Mouse (Mus musculus): ENCODE data around the gene Cttnbp2nl. TPM values are rescaled to one million over a fixed set of nuclear protein-coding genes. Genes with fewer than 3 reads are reported as not detected.
A peak's percentile ranks its signal among the peaks of the same experiment; 100 is the strongest.

The Cttnbp2nl gene
- 6.7 TPM in 2 replicates for polyA plus RNA-seq (2015; fragmentation: Nextera tagmentation; extraction: Ambion mirVana)

DNA sequence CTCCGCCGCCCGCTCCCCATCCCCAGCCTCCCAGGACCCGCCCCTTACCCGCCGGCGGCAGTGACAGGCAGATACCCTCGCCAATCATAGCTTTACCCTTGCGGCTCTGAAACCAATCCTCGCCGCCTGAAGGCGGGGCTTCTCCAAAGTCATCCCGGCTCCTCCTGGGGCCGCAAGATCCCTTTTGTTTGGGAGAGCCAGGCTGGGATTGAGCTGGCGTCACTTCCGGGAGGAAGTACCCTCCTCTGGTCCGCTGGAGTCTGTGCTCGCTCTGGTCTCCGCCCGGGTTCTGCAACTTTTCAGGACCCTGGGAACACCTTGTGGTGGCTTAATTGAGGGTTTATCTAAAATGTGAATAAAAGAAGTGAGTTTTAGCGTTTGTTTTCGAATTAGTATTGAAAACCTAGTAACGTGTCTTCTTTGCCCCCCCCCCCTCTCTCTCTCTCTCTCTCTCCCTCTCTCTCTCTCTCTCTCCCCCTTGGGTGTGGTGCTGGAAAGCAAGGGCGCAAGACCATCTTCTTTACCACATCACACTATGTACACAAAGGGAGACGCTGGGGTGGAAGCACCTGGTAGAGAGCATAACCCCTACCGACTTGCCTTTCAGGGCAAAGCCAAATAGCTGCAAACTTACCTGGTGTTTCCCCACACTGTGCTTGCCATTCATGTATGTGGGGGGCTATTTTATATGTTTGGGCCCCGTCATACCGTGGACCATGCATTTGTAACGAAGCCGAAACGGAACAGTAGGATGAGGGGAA is at the start of gene Cttnbp2nl:
Gene Cttnbp2nl (minus strand): TSS at position 210 of the 761 bp plus-strand sequence.
- DNase-seq (ENCODE audit: low spot score) = peak; percentile 78

DNA sequence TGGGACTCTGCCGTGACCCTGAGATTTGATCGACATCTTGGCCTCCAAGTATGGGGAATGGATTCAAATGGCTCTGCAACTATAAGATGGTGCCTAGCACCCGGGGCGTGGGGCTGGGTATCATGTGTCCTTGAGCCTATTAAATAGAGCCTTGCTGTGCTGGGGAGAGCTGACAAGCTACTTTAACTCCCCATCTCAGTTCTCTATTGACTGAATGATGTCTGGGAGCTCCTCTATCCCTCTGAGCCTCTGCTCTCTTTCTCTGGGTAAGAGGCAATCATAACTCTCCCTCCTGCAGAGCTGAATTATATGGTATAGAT is 47.3 kb upstream of the Cttnbp2nl start:
- no peak for DNase-seq (ENCODE audit: low spot score)

DNA sequence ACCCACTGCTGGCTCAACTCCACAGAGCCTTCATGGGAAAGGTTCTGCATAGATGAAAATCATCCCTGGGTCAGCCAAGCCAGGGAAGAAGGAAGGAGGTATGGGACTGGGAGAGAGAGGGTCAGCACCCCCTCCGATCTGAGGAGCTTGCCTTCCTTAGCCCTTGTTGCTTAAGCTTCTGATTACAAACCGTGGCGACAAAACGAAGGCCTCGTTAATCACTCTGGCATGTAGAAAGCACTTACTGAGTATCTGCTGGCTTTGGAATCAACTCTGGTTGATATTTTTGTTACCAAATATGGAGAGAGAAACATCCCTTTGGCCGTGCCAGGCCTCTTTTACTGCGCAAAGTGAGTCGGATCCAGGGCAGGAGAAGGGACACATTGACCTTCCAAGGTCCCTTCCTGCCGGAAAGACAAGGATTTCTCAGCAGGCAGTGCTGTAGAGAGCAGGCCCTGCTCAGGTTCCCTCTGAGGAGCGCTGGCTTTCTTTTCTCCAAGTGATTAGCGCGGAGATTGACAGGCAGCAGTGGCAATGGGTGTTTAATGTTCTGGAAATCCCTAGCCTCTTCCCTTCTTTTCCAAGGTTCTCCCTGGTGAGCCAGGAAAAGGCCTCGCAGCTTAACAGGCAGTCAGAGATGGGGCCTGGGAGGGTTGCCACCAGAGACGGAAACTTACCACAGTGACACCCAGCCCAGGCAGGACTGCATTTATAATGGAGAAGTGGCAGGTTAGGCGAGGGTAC is 46.8 kb upstream of the Cttnbp2nl start:
- DNase-seq (ENCODE audit: low spot score) = no peak

DNA sequence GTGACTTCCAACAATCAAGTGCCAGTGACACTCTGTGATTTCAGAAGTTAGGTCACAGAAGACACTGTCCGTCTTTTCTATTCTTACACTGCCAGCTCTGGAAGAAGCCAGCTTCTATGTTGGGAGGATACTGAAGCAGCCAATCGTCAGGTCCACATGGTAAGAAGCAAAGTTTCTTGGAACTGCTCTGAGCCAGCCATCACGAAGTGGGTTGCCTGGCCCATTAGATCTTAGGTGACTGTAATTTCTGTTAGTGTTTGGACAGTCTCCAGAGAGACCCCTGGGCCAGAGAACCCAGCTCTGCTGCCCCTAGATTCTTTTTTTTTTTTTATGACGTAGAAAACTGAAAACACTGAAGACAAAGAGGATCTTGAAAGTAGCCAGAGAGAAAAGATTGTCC is 44.6 kb upstream of the Cttnbp2nl start:
- DNase-seq (ENCODE audit: low spot score) = no peak

DNA sequence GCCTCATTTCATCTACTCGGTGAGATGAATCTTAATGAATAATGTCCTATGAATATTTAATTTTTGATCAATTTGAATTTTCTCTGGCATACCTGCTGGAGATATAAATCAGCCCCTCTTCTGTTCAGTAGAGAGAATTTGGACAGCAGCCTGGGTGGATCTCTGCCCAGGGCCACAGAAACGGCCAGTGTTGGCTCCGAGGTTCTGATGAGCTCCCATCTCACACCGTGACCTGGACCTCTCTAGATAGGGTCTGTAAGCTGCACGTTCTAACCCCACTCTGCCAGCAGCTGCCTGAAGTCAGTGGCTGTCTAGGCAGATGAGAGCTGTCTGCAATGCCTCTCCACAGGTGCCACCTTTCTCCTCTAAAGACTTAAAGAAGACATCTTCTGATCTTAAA is 42.1 kb upstream of the Cttnbp2nl start:
- no peak for DNase-seq (ENCODE audit: low spot score)

DNA sequence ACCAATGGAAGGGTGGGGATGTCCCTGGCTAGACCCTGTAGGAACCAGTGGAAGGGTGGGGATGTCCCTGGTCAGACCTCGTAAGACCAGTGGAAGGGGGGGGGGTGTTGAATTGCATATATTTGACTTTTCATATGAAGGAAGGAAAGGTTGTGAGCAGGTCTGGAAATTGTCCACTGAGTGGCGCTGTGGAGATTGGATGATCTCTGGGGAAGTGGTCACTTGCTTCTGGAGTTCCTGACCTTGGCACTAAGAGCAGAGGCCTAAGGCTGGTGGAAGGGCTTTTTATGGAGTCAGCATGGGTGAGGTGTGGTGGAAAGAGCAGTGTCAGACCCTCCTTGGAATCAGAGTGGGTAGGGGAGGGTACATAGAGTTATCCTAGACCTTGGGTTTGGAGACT is 41.5 kb upstream of the Cttnbp2nl start:
- no peak for DNase-seq (ENCODE audit: low spot score)

DNA sequence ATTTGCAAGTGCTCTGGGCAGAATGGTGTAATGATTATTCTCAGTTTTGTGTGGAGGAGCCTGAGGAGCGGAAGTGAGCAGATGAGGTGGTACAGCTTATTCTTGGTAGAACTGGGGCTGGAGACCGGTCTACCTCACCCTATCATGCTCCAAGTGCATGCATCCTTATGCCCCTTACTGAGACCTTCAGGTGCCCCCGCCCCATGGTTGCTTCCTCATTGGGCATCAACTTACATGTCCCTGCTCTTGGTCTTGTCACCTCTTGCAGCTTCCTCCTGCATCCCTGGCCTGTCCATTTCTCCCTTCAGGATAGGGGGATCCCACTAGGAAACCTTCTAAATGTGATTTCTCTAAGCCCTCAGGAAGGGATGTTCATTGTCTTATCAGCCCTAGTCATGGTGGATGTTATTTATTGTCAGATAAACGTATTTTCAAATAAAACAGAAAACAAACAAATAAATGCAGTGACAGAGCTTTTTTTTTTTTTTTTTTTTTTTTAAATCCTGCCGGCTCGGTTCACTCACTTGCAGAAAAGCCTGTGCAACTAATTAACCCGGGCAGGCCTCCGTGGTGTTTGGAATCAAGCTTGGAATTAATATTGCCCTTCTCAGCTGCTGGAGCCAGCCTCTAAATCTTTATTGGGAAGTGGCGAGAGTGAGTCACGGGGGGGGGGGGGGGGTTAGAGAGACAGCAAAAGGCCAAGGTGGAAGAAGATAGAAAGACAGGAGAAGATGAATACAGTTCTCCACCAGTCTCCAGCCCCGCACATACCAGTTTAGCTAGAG is 40.0 kb upstream of the Cttnbp2nl start:
- no peak for DNase-seq (ENCODE audit: low spot score)

DNA sequence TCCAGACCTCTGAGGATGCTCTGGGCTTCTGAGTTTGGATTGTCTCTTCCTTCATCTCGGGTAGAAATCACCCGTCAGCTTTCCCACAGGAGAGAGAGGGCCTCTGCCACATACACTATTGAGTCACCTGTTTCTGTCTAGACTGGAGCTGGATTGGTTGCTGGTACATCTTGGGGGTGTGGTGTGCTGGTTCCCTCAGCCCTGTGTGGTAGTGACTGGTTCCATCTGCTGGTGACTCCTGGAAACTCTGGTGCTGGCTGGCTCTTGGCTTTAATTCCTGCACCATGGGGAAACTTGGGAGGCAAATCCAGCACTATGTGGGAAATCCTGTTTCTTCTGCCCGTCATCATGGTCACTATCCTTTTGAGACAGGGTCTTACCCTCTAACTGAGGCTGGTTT is 38.0 kb upstream of the Cttnbp2nl start:
- DNase-seq (ENCODE audit: low spot score) = peak; percentile 14

DNA sequence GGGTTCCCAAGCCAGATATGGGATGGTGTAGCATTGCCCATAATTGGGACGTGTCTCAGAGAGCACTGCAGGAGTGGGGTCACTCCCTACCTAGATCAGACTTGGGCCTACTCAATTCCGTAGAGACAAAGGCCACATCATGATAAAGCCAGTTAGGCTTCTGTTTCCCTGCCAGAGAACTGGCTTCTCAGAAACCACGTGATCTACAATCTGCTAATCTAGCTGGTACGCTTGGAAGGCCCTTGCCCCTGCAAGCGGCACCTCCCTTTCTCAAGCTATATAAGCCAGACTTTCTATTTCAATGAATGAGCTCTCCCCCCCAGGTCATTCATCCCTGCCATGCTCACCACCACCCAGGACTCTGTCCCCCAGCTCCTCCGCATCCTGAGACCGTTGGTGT is 37.2 kb upstream of the Cttnbp2nl start:
- DNase-seq (ENCODE audit: low spot score) = no peak

DNA sequence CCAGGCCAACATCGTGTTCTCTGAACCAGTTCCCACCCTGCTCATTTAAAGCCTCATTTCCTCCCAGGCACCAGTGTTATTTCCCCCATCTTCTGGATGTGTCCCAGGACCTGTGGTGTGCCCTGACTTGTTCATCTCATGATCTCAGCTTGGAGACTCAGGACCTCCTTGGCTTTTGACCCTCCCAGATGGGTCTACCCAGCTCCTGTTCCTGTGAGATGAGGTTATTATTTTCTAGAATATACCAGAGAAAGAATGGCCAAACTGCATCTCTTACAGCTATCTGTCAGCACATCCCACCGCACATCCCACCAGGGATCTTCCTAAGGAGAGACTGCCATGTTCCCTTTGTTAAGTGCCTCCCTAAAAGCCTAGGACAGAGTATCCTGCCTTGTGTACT is 35.7 kb upstream of the Cttnbp2nl start:
- no peak for DNase-seq (ENCODE audit: low spot score)

DNA sequence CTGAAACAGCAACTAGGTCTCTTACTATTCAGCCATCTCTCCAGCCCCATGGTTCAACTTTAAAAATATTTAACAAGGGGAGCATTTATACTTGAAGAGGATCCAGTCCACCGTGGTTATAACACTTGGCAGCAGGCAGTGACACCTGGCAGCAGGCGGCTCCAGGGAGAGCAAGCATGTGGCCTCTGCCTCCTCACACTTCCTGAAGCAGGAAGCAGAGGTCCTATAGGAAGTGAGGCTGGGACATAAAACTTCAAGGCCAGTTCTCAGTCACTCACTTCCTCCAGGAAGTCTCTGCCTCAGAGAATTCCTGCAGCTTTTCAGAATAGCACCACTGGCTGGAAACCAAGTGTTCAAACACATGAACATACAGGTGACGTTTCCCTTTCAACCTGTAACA is 34.4 kb upstream of the Cttnbp2nl start:
- no peak for DNase-seq (ENCODE audit: low spot score)

DNA sequence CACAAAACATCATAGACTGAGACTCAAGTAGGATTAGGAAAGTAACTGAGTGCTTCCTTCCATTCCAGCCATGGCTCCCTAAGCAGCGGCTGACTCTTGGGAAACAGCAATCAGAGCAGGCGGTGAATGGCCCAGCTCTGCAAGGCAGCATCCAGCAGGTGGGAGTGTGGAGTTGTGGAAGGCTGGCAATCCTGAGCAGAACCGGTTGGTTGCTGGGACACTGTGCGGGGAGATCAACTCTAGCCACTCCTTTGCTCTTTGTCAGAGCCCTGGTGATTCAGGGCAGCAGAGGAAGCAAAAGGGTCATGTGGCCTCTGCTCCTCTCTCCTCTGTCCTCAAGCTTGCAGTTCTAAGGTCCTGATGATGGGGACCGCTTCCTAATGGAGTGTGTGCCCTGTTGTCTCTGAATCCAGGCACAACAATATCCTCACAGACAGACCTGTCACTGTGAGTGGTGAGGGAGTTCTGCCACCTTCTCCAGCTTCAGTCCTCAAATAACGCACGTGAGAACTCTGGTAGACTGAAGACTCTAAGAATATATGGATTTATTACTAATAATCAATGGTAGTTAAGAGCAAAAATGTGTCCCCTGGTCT is 25.4 kb upstream of the Cttnbp2nl start:
- no peak for DNase-seq (ENCODE audit: low spot score)

DNA sequence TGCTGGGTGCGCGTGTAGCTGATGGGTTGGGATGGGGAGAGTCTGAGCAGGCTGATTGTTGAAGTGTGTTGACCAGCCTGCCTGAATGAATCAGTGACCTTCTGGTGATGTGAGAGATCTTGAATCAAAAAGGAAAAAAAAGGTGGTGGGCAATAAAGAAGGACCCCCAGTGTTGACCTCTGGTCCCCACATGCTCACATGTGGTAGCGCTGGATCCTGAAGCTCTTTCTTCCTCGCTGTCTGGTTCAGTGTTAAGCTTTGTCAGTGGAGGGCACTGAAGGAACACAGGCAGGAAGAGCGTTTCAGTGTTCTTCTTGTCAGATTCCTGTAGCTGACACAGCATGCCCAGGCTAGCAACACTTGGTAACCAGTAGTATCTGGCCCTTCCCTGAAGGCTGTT is 22.9 kb upstream of the Cttnbp2nl start:
- DNase-seq (ENCODE audit: low spot score) = no peak

DNA sequence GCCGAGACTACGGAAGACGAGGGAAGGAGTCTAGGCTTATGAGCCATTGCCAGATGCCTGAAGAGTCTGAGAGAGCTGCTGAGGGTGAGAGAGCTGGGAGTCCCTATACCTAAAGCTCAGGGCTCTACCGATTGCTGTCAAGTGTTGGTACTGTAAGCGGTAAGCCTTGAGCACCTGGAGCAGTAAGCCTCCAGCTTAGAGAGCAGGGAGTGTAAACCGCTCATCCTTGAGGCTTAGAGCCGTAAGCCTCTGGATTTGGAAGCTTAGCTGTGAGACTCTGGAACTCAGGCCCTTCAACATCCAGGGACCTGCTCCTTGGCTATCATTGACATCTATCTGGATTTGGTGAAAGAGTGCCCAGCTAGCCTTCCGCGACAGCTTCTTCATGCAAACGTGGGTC is 19.6 kb upstream of the Cttnbp2nl start:
- no peak for DNase-seq (ENCODE audit: low spot score)

DNA sequence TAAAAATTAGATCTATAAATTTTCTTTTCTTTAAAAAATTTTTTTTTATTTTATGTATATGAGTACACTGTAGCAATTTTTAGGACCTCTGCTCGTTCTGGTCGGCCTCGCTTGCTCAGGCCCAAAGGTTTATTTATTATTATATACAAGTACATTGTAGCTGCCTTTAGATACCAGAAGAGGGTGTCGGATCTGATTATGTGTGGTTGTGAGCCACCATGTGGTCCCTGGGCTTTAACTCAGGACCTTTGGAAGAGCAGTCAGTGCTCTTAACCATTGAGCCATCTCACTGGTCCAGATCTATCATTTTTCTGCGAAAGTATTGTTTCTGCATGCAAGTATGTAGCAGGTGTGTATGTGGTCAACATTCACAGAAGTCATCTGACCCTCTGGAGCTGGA is 18.3 kb upstream of the Cttnbp2nl start:
- DNase-seq (ENCODE audit: low spot score) = no peak

DNA sequence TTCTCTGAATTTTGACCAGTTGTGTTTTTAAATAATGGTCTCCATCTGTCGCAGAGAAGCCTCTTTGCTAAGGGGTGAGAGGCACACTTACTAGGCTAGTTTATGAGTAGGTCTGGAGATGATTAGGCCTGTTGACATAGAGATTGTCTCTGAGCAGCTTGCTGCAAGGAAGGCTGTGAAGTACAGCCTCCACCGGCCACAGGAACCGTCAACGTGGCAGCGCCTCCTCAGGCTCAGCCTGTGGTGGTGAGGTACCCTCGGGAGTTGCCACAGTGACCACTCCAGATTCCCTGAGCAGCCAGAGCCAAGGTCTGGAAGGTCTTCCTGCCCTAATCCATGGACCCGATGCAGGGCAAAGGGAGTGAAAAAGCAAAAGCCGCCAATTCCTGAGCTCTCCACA is 17.6 kb upstream of the Cttnbp2nl start:
- no peak for DNase-seq (ENCODE audit: low spot score)

DNA sequence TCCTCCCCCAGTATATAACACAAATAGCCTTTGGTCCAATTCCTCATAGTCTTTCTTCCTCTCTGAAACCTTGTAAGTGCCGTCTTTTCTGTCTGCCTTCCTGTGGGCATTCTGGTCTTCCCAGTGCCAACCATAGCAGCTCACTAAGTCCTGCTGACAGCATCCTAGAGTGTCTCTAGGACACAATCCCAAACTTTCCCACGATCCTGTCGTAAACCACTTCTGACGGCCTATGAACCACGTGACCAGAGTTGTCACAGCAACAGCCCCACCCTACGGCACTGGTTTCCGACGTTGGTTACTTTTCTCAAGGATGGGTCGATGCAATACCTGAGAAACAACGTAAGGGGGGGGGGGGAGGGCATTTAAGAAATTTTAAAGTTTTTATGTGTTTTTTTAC is 13.6 kb upstream of the Cttnbp2nl start, which contains the start of gene 4930564D02Rik:
Gene 4930564D02Rik (plus strand): TSS at position 301 of the 400 bp plus-strand sequence.
- no peak for DNase-seq (ENCODE audit: low spot score)

DNA sequence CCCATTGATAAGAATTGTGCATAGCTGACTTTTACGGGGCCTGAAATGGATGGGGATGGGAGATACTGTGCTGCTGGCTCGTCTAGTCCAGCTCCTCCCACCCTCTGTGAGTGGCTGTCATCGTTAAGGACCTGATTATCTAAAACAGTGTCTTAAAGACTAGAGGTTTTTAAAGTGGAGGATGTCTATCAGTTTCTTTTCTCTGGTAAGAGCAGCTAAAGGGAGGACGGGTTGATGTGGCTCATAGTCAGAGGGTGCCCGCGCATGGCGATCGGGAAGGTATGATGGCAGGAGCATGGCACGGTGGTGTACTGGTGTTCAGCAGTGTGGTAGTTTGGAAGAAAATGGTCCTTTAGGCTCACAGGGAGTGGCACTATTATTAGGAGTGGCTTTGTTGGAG is 9.7 kb upstream of the Cttnbp2nl start:
- no peak for DNase-seq (ENCODE audit: low spot score)

DNA sequence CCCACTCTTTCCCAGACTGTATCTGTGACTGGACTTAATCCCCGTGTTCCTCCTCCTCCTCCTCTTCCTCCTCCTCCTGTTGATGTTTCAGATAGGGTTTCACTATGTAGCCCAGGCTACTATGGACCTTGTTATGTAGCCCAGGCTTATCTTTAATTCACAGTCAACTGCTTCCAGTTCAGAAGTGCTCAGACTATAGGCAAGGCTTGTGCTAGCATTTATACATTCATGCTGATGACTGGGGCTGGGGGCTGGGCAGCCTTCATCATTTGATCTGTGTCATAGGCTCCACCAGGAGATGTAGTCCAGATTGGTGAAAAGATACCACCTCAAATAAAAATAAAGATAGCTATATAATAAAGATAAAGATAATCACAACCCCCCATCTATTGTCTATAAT is 9.0 kb upstream of the Cttnbp2nl start:
- no peak for DNase-seq (ENCODE audit: low spot score)

DNA sequence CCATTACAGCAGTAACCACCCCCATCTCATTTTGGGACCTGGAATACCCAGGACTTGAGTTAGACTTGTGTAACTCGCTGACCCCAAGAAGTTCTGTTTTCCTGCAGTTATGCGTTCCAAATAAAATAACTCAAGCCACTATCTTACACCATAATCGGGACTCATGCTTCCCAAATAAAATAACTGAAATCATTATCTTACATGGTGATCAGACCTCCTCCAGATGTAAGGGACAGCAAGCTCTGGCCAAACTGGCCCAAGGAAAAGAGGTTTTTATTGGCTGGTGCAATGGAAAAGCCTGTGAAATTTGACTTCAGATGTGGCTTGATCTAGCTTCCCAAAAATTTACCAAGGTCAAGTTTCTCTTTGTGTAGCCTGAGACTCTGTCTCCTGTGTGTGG is 8.6 kb upstream of the Cttnbp2nl start:
- DNase-seq (ENCODE audit: low spot score) = no peak

DNA sequence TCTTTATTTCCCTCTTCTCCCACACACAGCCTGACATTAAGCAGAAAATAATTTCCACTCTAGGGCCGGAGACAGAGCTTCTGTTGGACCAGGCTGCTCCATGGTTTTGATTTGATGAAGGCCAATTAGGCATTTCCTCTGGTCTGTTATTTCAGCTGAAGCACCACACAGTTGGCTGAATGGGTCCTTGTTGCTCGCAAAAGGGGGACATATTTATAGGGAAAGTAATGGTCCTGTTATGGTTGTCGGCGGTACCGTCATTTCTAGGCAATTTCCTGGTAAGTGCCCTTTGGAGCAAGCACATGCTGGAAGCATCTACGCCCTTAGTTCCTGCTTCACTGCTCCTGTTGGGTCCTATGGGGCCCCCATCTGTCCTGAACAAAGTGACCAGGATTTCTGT is 8.0 kb upstream of the Cttnbp2nl start:
- DNase-seq (ENCODE audit: low spot score) = no peak

DNA sequence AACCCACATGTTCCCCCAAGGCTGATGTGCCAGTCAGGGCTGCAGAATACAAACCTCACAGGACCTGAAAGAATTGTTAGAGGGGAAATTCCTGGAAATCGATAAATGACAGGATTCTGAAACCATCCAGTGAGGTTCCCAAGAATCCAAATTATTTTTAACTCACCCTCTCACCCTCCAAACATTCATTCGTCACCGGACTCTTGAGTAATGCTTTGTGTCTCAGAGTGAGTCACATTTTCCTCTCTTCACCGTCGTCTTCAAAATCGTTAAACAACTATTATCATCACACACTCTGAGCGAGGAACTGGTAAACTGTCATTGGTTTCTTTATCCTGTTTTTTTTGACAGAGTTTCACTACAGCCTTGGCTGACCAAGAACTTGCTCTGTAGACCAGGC is 7.0 kb upstream of the Cttnbp2nl start:
- no peak for DNase-seq (ENCODE audit: low spot score)

All from thymus, postnatal 0 days (tissue).